Mouse (Mus musculus): ENCODE results near the gene Cct8l1.
A peak's percentile ranks its signal among the peaks of the same experiment; 100 is the strongest.

- TF ChIP-seq CTCF (IDR thresholded peaks at IDR 0.05; ENCODE audit: control insufficient read depth, insufficient read depth, insufficient read length) (no peak), MYOG (IDR thresholded peaks at IDR 0.05; ENCODE audit: control insufficient read depth, extremely low read depth, insufficient read length) (no peak), MYOD1 (IDR thresholded peaks at IDR 0.05; ENCODE audit: control insufficient read depth, insufficient read length, low read depth) (peak; percentile 58)
These were observed 16.9 kb upstream of the Cct8l1 start for GRCm38 (mm10) chr5:25498821-25499422.
